Mouse (Mus musculus): Measurements from ENCODE around the gene Timm13.

Gene Timm13

DNA sequence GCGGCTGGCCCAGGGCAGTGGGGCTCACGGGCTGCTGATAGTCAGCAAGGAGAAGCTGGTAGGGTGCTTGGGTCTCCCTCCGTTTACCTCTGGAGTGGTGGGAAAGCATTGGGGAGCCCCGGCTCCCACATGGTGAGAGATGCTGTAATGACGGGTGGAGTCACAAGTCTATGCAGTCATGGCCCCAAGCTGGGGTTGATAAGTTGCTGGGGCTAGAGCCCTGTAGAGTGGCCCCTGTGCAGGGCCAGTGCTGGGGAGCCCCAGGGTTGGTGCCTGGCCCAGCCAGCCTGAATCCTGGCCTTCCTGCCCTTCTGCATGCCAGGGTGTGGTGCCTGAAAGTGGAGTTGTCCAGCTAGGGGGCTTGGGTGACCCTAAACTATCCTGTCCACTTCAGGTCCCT, 38.5 kb downstream of the Timm13 start:
- in situ Hi-C loops (cut with MboI, MseI), result no loop called here

DNA sequence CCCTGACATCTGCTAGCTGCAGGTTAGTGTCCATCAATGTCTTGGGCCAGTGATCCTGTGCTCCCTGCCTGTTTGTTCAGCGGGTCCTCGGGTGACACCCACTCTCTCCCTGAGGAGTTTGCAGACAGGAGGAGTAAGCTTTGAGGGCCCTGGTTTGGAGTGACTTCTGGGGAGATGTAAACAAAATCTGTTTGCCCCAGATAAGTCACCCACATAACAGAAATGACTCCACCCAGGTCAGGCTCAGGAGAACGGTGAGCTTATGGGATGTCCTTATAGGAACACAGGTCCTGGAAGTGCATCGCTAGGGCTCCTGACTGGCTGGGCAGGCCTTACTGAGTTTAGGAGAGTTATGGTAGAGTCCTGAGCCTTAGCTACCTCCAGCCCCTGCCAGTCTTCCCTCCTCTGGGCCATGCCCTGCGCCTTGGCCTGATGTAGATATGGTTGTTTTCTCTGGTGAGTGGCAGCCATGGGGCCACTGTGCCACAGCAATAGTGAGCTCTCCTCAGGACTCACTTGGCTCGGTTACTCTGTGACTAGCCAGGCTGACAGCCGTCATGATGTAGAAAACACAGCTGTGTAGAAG, 42.3 kb downstream of the Timm13 start:
- in situ Hi-C loops (cut with MboI, MseI), result no loop called here

DNA sequence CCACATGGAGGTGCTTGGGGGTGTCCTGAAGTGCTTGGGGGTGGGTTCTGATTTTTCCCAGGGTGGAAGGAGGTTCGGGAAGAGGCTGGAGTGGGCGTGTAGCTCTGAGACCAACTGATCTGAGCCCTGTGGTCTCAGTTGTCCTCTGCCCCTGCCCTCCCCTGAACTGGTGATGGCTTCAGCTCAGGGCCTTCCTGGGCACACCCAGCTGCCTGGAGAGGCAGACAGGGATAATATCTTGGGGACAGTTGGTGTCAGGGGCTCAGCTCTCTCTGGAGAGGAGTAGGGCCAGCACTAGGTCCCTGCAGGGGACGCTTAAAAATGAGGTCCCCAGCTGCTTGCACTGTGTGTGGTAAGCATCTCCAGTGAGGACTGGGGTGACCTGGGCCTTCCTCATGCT, 42.9 kb downstream of the Timm13 start:
- in situ Hi-C loops (cut with MboI, MseI), result no loop called here

DNA sequence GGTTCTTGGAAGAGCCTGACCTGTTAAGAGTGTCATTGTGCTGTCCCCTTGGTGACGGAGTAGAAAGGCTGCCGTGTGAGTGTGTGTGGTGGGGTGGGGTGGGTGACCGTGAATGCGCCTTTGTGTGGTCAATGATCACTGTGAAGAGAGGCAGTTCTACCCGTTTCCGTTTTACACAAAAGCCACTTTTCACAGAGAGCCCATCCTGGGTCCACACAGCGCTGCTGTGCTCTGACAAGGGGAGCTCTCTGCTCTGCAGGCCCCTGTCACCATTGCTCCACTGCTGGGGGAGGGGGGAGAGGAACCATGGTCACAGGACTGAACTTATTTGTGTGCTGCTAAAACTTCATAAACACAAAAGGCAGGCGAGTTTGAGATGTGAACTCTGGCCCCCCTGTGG, 43.4 kb downstream of the Timm13 start:
- in situ Hi-C loops (cut with MboI, MseI), result no loop called here

DNA sequence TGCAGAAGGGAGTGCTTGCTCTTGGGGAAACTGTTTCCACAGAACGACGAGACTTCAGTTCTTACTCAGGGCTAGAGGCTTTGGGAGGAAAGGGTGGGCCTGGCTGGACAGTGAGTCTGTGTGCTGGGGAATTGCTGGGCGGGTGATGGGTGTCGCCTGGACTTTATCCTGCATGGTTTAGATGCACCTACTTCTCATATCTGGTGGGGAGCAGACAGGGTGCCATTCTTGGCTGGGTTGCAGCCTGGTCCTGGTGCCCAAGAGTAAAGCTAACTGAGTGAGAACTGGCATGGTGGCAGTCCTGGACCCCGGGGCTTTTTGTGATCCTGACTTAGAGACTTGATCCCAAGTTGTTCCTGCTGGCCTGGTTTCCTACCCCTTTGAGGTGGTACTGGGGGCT, 43.9 kb downstream of the Timm13 start:
- in situ Hi-C loops (cut with MboI, MseI), result no loop called here

DNA sequence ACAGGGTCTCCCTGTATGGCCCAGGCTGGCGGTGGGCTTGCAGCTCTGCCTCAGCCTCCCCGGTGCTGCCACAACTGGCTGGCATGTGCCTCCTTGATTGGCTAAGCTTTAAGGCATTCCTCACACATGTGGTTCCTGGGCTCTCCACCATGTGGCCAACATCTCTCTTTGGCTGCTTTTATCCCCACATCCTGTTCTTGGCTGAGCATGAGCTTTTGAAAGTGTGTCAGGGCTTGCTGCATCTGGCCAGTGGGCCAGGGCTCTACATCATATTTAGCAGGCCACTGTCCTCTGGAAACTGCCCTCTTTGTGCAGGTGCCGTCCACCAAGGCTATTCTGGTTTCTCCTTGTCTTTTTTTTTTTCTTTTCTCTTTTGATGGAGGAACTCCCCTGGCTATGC, 44.5 kb downstream of the Timm13 start:
- in situ Hi-C loops (cut with MboI, MseI), result no loop called here

DNA sequence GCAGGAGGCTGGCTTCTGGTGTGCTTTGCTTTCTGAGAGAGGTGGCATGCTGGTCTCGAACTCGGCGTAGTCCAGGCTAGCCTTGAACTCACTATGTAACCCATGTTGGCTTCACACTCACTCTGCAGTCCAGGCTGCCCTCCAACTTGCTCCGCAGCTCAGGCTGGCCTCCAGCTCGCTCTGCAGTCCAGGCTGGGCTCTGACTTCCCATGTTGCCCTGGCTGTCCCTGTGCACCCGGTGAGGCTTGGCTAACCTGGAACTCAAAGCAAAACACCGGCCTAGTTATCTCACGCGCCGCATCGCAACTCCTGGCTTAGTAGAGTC, 45.1 kb downstream of the Timm13 start:
- in situ Hi-C loops (cut with MboI, MseI), result no loop called here

DNA sequence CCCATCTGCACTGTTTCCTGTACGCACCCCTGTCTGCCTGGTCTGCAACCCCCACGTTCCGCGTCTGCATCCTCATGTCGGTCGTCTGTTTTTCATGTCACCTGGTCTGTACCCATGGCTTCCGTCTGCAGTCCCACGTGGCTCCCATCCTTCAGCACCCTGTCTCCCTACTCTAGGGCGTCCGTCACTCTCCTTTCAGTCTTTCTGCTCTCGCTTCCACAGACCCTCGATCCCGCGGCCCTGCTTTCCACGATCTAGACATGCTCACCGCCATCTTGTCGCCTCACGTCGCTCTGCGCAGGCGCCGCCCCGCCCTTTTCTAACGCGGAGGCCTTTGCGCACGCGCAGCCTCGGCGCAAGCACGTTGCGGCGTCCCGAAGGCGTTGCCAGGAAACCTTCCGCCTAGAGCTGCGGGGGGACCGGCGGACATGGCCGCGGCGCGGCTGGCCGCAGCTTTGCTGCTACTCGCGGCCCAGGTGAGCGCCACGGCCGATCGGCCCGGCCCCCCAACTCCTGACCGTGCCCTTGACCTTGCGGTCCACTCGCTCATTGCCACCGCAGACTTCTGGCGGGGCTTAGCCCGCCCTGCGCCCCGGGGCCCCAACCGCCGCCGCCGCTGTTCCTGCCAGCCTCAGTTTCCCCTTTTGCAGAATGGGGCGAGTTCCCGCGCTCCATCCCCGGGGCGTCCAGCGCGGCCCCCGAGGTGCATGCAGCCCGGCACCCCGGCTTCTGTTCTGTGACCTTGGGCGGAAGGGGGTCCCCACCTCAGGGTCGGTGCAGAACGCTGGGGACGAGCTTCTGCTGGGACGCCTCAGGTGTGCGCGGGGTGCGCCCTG, 45.6 kb downstream of the Timm13 start, which contains the start of the genes Lsm7 and Sppl2b:
Lsm7 (minus strand) TSS at position 297 of the 836 bp plus-strand sequence.
Sppl2b (plus strand) TSS at position 363 of the 836 bp plus-strand sequence.
- in situ Hi-C loops (cut with MboI, MseI), result no loop called here
